In genomic region chr3:65124975-65125374, GRCm38 (mm10) we compare ENCODE assay signal across 14 mouse cellular contexts. TPM values are rescaled to one million over a fixed set of nuclear protein-coding genes. Genes with fewer than 3 reads are reported as not detected.
DNase-seq lines count a peak whose midpoint lies in the region; ATAC-seq and TF ChIP-seq lines count a peak whose summit lies in the region.
"Had no signal": no experiment of that assay in that cellular context is flagged by ENCODE, and none has a peak within 500 bp of the region (broad histone marks: within the 10 kb centered on the region; RNA-seq: fewer than 3 reads in every experiment).

No protein-coding gene starts in this region.

- peaks cover 13% of the 10 kb centered on the region for H3K4me1 ChIP-seq in cerebellum, adult 2 months (ENCODE audit: control insufficient read depth, insufficient read depth, low read length)
- H3K4me1 ChIP-seq: embryonic facial prominence, embryonic 15.5 days; limb, embryonic 13.5 days had no signal

- no peak for TF ChIP-seq POLR2A in cerebellum, adult 2 months (IDR thresholded peaks at IDR 0.05; ENCODE audit: borderline replicate concordance, insufficient read depth, low read length)

- no peak for TF ChIP-seq CTCF in cerebellum, adult 2 months (IDR thresholded peaks at IDR 0.05; ENCODE audit: borderline replicate concordance, insufficient read depth, low read depth, low read length)

- peak; percentile 73 for DNase-seq in layer of hippocampus, adult 11-12 months (ENCODE audit: low spot score)
- no peak for DNase-seq in layer of hippocampus, postnatal 36 days
- peak; percentile 79 to 95 for DNase-seq in cerebellum, adult 2 months
- DNase-seq in layer of hippocampus, adult 18-20 months (ENCODE audit: low spot score in 2 of 2), result peak; percentile 71 to 89
- DNase-seq in right cerebral cortex, postnatal 25 days, result peak; percentile 61
- no peak for DNase-seq in urinary bladder, postnatal 10 days (ENCODE audit: low spot score)
- DNase-seq: adrenal gland, postnatal 25 days; kidney, adult 8-10 months; lung, postnatal 10 days; retina, postnatal 1 day had no signal

- no peak overlapping the region for H3K27ac ChIP-seq in cerebellum, adult 2 months (ENCODE audit: insufficient read depth, low read length)
- H3K27ac ChIP-seq: embryonic facial prominence, embryonic 15.5 days; limb, embryonic 13.5 days had no signal

- no peak overlapping the region for H3K4me3 ChIP-seq in cerebellum, adult 2 months (replicated peaks; ENCODE audit: insufficient read depth, low read depth, low read length)
- H3K4me3 ChIP-seq: embryonic facial prominence, embryonic 15.5 days; limb, embryonic 13.5 days had no signal

- H3K27me3 ChIP-seq in cerebellum, adult 2 months (ENCODE audit: control insufficient read depth, insufficient read depth, low read length), result no peaks in the 10 kb centered on the region
- H3K27me3 ChIP-seq: embryonic facial prominence, embryonic 15.5 days; limb, embryonic 13.5 days had no signal

- no peak for ATAC-seq in erythroblast, adult 5-6 weeks (replicated peaks; ENCODE audit: low FRiP score, poor library complexity, severe bottlenecking)

- 6% methylated on average over 3 of the region's 3 CpGs for WGBS in cerebellum, adult 2 months

RNA-seq across cellular contexts. Expression of gene Kcnab1, which starts 15.8 kb away (rescaled TPM):
- 100 to 1,000 TPM; 148 to 155 TPM for total RNA-seq in layer of hippocampus, postnatal 36 days (2021)
- 106 TPM in 2 replicates for polyA plus RNA-seq in cerebellum, adult 2 months (2012; rRNA removed)
- total RNA-seq in layer of hippocampus, adult 18-20 months (2021), result 100 to 1,000 TPM; 151 to 168 TPM
- not detected in 2 replicates for total RNA-seq in erythroblast, adult 5-6 weeks (2015; ENCODE audit: low replicate concordance)
- total RNA-seq in erythroblast, adult 5-6 weeks (2017; ENCODE audit: low replicate concordance), result not detected in 2 replicates
- polyA plus RNA-seq: G1E had no signal

Comparison
In these comparisons a context has a peak if more than half of its experiments do, and no peak if none do; other contexts are left out.
1. DNase-seq: peak in layer of hippocampus, adult 11-12 months (single experiment), cerebellum, adult 2 months (2 of 2), layer of hippocampus, adult 18-20 months (2 of 2) and right cerebral cortex, postnatal 25 days (single experiment); none in layer of hippocampus, postnatal 36 days (0 of 2) and urinary bladder, postnatal 10 days (single experiment).
2. RNA of gene Kcnab1, which starts 15.8 kb away (total RNA-seq): 151 to 168 TPM in layer of hippocampus, adult 18-20 months and 148 to 155 TPM in layer of hippocampus, postnatal 36 days; not detected in erythroblast, adult 5-6 weeks; every median in the first group is over 100 times any median in the second.